Comparison of ENCODE assay signal across 19 mouse cellular contexts in the genomic region with DNA sequence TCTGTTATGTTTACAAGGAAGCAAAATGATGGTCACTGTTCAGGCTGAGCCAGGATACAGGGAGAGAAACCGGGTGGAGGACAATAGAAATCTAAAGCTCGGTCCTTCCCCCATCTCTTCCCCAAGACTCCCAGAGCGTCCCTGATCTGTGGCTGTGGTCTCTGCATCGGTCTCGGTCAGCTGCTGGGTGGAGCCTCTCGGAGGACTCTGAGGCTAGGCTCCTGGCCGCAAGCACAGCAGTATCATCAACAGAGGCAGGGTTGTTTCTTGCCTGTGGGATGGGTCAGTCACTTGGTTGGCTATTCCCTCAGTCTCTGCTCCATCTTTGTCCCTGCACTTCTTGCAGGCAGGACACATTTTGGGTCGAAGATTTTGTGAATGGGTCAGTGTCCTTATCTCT.
A peak's percentile ranks its signal among the peaks of the same experiment; 100 is the strongest.
DNase-seq lines count a peak whose midpoint lies in the region; ATAC-seq and TF ChIP-seq lines count a peak whose summit lies in the region.
"Had no signal": no experiment of that assay in that cellular context is flagged by ENCODE, and none has a peak within 500 bp of the region (broad histone marks: within the 10 kb centered on the region; RNA-seq: fewer than 3 reads in every experiment).

No protein-coding gene starts in this region.

- H3ac ChIP-seq in myocyte (ENCODE audit: control insufficient read depth, insufficient read length) = no peak overlapping the region

- H3K4me3 ChIP-seq in lung, embryonic 15.5 days = no peak overlapping the region
- no peak overlapping the region for H3K4me3 ChIP-seq in embryonic facial prominence, embryonic 13.5 days
- H3K4me3 ChIP-seq in myocyte = no peak overlapping the region
- H3K4me3 ChIP-seq in intestine, embryonic 15.5 days (replicated peaks) = no peak overlapping the region
- H3K4me3 ChIP-seq: heart, embryonic 12.5 days; limb, embryonic 13.5 days had no signal

- 0 out of 2 replicates have a peak, but pooled peaks have one; percentile 9 for ATAC-seq in lung, embryonic 15.5 days (ENCODE audit: borderline replicate concordance, extremely low read depth, low FRiP score, low TSS enrichment)
- ATAC-seq in embryonic facial prominence, embryonic 13.5 days (ENCODE audit: insufficient number of reproducible peaks, insufficient read depth, low FRiP score, low TSS enrichment, low read depth) = 0 out of 2 replicates have a peak, but pooled peaks have one; percentile 28
- ATAC-seq in intestine, embryonic 15.5 days = no peak
- ATAC-seq: intestine, embryonic 16.5 days had no signal

- H3K36me3 ChIP-seq in lung, embryonic 15.5 days = no peaks in the 10 kb centered on the region
- no peaks in the 10 kb centered on the region for H3K36me3 ChIP-seq in embryonic facial prominence, embryonic 13.5 days
- H3K36me3 ChIP-seq in myocyte (ENCODE audit: control insufficient read depth, insufficient read depth) = no peaks in the 10 kb centered on the region
- no peaks in the 10 kb centered on the region for H3K36me3 ChIP-seq in intestine, embryonic 15.5 days
- H3K36me3 ChIP-seq: G1E; heart, embryonic 12.5 days; limb, embryonic 13.5 days had no signal

- H3K9ac ChIP-seq in lung, embryonic 15.5 days = no peak overlapping the region
- H3K9ac ChIP-seq in embryonic facial prominence, embryonic 13.5 days = no peak overlapping the region
- no peak overlapping the region for H3K9ac ChIP-seq in intestine, embryonic 15.5 days
- H3K9ac ChIP-seq: heart, embryonic 12.5 days; limb, embryonic 13.5 days had no signal

- no peaks in the 10 kb centered on the region for H3K9me3 ChIP-seq in lung, embryonic 15.5 days
- no peaks in the 10 kb centered on the region for H3K9me3 ChIP-seq in embryonic facial prominence, embryonic 13.5 days
- H3K9me3 ChIP-seq in intestine, embryonic 15.5 days = no peaks in the 10 kb centered on the region
- H3K9me3 ChIP-seq: heart, embryonic 12.5 days; limb, embryonic 13.5 days had no signal

- intact Hi-C loops in heart, postnatal 10 days (cut with DNase I) = no loop called here

- peaks cover 15% of the 10 kb centered on the region for H3K79me2 ChIP-seq in myocyte (ENCODE audit: control insufficient read depth, insufficient read depth)

- peaks cover 23% of the 10 kb centered on the region; the same call in 1 of the 2 replicates for H3K4me1 ChIP-seq in lung, embryonic 15.5 days
- peaks cover 61% of the 10 kb centered on the region for H3K4me1 ChIP-seq in embryonic facial prominence, embryonic 13.5 days
- peaks cover 20% of the 10 kb centered on the region for H3K4me1 ChIP-seq in intestine, embryonic 15.5 days (replicated peaks)

- H3K4me2 ChIP-seq in lung, embryonic 15.5 days = no peak overlapping the region
- H3K4me2 ChIP-seq in embryonic facial prominence, embryonic 13.5 days = no peak overlapping the region
- H3K4me2 ChIP-seq in myocyte (ENCODE audit: low read depth) = peak overlapping the region; percentile 84
- H3K4me2 ChIP-seq in intestine, embryonic 15.5 days (replicated peaks) = no peak overlapping the region
- H3K4me2 ChIP-seq: heart, embryonic 12.5 days; limb, embryonic 13.5 days had no signal

- TF ChIP-seq POLR2A in myocyte (IDR thresholded peaks at IDR 0.05; ENCODE audit: insufficient read length, low read depth) = no peak

- WGBS in lung, embryonic 15.5 days = 59% methylated on average over 8 of the region's 8 CpGs
- WGBS in embryonic facial prominence, embryonic 13.5 days = 50% methylated on average over 8 of the region's 8 CpGs
- 49% methylated on average over 8 of the region's 8 CpGs for WGBS in intestine, embryonic 15.5 days

- no peaks in the 10 kb centered on the region for H3K27me3 ChIP-seq in lung, embryonic 15.5 days
- no peaks in the 10 kb centered on the region for H3K27me3 ChIP-seq in embryonic facial prominence, embryonic 13.5 days
- H3K27me3 ChIP-seq in myocyte (ENCODE audit: control insufficient read depth, insufficient read depth, insufficient read length) = no peaks in the 10 kb centered on the region
- no peaks in the 10 kb centered on the region for H3K27me3 ChIP-seq in intestine, embryonic 15.5 days (replicated peaks)
- H3K27me3 ChIP-seq: heart, embryonic 12.5 days; limb, embryonic 13.5 days had no signal

- H3K27ac ChIP-seq in lung, embryonic 15.5 days = no peak overlapping the region
- H3K27ac ChIP-seq in embryonic facial prominence, embryonic 13.5 days = no peak overlapping the region
- no peak overlapping the region for H3K27ac ChIP-seq in intestine, embryonic 15.5 days
- H3K27ac ChIP-seq: limb, embryonic 13.5 days; stomach, postnatal 0 days had no signal

- DNase-seq in heart, adult 11 months = peak; percentile 86
- no peak for DNase-seq in heart, postnatal 10 days
- no peak for DNase-seq in lung, postnatal 14 days
- DNase-seq: adrenal gland, postnatal 10 days; gastrocnemius, postnatal 25 days; kidney, postnatal 25 days; lung, adult 18-20 months; right cerebral cortex, adult 18-20 months; spleen, adult 18-20 months; thymus, postnatal 4 days had no signal

TF ChIP-seq in myocyte, 11 proteins besides CTCF, POLR2A, EP300 and RAD21:
- TF ChIP-seq TCF12 (IDR thresholded peaks at IDR 0.05; ENCODE audit: insufficient read depth, poor library complexity, severe bottlenecking) = no peak
- TF ChIP-seq MYOG (IDR thresholded peaks at IDR 0.05; ENCODE audit: control insufficient read depth in 1 of 3, insufficient read depth in 1 of 3, insufficient read length in 2 of 3, low read depth in 2 of 3) = peak in 1 of 3 experiments; percentile 74
- peak in 1 of 3 experiments; percentile 10 for TF ChIP-seq MYOD1 (IDR thresholded peaks at IDR 0.05; ENCODE audit: control insufficient read depth in 1 of 3, insufficient read length in 2 of 3, low read depth in 2 of 3)
